Mouse (Mus musculus) thymus, postnatal 14 days (tissue): Measurements from ENCODE around the gene Alyref.
"Not testable (repeated sequence)": the region's sequence is repeated elsewhere in the genome, so short reads cannot be mapped to it uniquely, and the experiment has no call there.

ENCODE experiments used
- DNase-seq: peaks from one replicate; pipeline ENCODE4 v3.0.0; 2021

The Alyref gene

DNA sequence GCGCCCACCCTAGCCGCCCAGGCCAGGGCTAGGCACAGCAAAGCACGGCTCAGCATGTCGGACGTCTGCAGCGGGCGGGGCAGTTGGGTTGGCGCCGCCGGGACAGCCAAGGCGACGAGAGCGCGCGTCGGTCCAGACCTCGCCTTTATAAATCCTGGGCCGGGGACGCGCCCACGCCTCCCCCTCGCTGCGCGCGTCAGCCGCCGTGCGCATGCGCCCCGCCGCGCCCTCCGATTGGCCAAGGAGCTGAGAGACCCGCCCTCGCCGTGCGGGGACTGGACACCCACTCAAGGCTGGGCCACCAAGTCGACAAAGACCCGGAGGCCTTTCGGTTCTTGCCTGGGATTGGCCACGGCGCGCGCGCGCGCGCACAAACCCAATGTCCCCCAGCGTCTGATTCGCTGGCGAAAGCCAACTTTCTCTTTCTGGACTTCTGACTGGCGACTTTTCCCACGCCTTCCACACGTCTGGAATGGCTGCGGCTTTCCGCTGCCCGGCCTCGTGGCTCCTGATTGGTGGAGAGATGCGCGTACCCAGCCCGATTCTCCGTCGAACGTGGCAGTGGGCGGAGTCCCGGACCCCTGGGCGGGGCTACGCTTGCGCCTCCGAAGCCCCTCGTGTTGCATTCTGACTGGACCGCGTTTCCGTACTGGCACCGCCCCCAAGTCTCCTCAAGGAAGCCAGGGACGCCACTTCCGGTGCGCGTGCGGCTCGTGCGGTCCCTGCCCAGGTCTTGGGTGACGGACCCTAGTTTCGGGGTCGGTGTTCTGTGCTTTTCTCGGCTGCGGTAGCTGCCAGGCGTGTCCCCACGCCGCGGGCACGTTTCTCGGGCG is 25.2 kb downstream of the Alyref start, which contains the start of gene P4hb:
Gene P4hb, minus strand, starts transcription at position 502 of the 833 bp plus-strand sequence.
- peak; percentile 99 for DNase-seq

DNA sequence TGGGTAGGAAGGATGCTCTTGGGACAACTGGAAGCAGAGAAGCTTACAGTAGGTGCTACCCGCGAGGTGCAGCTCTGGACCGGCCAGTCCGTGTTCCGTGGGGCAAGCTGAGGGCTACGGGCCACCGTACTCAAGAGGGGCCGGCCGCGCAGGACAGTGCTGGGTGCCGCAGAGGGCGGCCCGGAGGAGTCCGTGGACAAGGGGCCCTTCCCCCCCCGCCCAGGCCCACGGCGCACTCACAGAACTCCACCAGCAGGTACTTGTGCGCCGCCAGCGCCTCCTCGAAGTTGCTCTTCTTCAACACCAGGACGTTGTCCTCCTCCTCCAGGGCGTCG is 25.8 kb downstream of the Alyref start:
- no peak for DNase-seq

DNA sequence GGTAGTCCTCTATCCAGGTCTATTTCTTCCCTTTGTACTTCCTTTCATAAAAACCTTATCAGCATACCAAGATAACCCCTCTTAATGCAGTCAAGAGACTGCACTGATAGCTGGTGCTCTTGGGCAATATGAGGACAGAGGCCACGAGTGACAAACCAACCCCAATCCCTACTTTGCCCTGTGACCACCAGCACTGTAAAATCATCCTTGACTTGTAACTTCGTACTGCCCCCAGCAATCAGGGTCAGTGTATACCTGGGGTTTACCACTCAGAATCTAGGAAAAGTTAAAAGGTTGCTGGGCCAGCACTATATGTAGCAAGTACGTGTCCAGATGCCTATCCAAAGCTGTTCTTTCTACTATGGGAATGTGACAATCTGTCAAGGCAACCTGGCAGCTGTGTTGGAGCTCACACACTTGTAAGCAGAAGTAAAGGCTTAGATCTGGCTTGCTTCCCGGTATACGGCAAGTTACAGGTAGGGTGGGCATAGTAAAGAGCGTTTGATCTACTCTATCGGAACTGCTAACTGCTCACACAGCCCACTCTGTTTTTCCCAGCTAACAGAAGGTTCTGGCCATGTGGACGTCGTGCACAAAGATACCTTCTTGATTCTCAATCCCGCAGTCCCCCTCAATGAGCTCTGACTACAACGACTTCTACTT is 26.3 kb downstream of the Alyref start:
- DNase-seq: no peak

DNA sequence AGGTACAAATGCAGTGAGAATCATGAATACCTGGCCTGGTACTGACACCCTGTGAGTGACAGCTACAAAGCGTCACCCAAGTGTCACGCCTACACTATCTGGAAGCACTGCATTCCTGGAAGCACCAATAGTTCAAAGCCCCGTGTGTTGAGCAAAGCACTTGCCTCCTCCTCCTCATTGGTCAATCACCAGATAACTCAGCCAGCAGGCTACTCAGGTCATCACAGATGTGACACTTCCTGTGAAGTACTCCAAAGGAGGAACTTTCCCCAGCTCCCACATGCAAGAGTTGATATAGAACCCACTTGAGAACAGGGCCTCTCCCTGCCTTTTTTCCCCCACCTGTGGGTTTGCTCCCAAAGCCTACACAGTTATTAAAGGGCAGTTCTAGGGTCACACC is 27.0 kb downstream of the Alyref start:
- DNase-seq: no peak

DNA sequence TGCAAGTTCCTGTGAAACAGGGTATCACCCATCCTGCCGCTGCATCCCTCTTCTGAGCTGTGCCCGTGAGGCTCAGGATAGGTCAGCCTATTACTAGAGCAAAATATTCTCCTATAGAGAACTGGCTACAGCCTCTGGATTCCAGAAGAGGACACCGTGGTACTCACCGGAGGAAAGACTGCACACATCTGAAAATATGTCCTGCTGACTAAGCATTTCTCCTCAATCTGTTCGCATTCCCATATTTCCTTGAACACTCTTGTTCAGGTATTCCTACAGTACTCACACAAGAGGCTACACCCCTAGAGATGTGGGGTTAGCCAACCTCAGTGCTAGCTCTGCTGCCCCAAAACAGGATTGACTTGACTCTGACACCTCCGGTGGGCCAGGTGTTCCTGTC is 29.8 kb downstream of the Alyref start:
- no peak for DNase-seq

DNA sequence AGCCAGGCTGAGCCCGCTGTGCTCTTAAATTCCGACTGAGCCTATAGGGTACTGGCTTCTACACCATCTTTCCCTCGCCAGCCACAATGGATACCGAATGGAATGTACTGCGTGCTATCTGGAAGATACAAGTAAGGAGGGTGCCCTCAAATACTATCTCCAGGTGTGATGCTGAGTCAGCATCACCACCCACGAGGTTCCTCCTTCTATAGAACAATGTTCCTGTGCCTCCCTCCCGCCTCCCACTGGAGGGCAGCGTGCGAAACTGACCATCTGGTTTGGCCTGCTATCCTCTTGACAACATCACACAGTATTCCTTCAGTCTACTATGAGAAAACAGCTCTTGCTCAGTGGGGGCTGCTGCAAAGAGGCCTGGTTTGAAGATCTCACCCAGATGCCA is 33.1 kb downstream of the Alyref start:
- DNase-seq: no peak

DNA sequence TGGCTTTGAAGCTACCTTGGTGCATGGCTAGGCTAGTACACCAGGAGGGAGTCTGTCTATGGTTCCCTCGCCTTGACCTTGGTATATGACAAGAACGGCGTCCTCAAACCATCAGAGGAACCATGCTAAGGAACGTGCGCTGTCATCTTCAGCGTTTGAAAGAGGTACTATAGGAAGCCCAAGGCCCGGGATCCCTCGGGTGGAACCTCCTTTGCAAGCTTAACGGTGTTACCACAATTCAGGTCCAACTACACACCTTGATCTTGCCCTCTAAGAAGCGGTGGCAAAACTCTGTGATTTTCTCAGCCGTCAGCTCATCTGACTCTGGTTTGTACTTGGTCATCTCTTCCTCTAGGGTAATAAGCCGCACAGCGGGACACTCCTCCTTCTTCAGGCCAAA is 35.2 kb downstream of the Alyref start:
- DNase-seq: no peak

DNA sequence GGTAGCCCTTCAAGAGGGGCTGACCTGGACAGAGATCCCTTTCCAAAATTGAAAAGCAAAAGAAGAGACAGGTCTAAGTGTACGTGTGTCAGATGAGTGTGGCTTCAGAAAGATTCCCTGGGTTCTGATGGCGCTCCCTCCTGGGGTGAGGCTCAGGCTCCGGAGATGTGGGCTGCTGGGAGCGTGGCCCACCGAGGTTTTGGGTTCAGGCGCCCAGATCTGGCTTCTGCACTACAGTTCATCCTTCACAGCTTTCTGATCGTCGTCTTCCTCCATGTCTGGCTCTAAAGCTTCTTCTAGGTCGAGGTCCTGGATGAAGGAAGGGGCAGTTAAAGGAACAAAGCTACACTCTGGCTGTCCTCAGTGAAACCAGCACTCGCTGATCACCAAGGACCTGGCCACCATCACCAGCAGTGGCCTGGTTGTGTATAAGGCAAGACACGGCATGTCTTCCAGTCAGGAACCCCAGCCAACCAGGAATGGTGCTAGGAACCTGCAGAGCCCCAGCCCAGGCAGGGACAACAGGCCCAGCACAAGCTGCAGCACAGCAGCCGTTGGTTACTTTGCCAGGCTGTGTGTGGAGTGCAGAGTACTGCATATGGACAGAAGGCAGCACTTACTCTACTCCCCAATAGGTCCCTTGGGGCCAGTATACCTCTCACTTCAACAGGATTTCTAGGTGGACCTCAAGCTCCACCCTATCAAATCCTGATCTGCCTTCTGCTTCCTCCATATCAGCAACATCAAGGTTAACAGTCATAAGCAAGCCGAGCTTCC is 37.0 kb downstream of the Alyref start:
- DNase-seq: no peak

DNA sequence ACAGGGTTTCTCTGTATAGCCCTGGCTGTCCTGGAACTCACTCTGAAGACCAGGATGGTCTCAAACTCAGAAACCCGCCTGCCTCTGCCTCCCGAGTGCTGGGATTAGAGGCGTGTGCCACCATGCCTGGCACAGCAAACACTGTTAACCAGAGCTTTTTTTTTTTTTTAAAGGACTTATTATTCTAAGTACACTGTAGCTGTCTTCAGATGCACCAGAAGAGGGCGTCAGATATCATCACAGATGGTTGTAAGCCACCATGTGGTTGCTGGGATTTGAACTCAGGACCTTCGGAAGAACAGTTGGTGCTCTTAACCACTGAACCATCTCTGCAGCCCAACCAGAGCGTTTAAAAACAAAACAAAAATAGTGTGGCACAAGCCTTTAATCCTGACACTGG is 39.3 kb downstream of the Alyref start:
- not testable (repeated sequence) for DNase-seq

DNA sequence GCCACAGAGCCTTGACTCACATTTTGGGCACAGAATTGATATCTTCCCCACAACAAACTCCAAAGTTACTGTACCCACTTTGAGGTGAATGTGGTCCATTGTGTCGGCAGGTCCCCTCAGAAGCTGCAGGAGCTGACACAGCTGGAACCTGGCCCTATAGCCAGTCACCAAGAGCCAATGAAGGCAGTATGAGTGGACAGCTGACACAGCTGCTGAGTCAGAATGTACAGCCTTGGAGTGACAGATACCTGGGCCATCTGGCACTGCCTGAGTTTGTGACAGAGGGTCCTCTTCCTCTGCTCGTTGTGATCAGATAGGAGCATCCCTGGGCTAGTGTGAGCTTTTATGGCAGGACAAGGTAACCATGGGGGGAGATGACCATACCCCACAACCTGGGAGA is 42.9 kb downstream of the Alyref start:
- DNase-seq: no peak

DNA sequence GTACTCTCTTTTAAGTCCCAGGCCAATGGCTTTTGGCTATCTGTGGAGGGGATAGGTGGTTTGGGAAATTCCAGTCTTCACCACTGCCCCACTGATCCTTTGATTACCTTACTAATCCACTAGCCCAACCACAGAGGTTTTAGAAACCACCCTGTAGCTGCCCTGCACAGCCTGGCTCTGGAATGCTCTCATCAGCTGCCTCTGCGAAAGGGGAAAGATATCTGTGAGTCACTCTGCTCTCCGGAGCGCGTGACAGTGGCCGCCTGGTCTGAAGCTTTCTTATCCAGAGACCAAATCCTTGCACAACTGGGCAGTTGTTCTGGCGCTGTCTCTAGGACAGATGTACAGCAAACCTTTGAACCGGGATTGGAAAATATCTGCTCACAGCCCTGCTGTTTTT is 43.3 kb downstream of the Alyref start:
- DNase-seq: no peak

DNA sequence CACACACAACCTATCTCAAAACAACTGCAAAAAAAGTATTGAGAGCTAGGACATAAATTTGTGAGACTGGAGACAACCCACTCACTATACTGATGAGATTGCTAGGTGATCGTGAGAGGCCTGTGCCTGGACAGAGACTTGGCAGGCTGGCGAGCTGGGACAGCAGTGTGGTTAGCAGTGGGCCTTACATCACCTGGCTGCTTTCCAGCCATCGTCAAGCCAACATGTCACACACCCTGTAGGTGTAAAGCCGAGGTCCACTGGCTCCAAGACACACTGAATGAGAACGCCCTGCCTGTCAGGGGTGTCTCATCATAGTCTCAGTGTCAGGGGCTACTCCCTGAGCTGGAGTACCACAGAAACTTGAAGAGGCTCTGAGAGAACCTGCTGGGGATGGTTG is 45.4 kb downstream of the Alyref start:
- no peak for DNase-seq

DNA sequence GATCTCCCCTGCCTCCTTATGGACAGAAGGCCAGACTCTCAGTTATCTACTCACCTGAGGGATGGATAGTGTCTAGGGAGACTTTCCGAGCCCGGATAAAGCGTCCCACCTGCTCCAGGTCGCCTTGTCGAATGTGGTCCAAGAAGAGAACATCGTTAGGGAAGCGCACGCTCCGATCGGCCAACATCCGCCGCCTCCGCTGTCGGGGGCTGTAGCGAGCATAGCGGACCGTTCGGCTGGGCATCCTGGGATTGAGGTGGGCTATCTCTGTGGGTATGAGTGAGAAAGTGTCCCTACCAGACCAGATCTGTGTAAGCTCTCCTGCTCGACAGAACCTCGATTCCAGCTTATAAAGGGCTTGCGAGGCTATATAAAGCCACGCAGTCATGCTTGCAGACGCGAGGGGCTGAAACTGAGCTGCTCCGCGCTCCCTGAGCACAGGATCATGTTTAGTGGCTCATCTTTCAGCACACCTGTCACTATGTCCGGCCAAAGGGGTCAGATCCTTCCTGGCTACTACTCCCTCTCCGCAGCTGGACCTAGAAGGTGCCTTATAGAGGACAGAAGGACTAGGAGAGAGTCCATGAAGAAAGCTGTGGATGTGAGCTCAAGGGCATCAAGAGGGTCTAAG is 47.2 kb downstream of the Alyref start, which contains the start of gene Ppp1r27:
Gene Ppp1r27, minus strand, starts transcription at position 323 of the 631 bp plus-strand sequence.
- no peak for DNase-seq

DNA sequence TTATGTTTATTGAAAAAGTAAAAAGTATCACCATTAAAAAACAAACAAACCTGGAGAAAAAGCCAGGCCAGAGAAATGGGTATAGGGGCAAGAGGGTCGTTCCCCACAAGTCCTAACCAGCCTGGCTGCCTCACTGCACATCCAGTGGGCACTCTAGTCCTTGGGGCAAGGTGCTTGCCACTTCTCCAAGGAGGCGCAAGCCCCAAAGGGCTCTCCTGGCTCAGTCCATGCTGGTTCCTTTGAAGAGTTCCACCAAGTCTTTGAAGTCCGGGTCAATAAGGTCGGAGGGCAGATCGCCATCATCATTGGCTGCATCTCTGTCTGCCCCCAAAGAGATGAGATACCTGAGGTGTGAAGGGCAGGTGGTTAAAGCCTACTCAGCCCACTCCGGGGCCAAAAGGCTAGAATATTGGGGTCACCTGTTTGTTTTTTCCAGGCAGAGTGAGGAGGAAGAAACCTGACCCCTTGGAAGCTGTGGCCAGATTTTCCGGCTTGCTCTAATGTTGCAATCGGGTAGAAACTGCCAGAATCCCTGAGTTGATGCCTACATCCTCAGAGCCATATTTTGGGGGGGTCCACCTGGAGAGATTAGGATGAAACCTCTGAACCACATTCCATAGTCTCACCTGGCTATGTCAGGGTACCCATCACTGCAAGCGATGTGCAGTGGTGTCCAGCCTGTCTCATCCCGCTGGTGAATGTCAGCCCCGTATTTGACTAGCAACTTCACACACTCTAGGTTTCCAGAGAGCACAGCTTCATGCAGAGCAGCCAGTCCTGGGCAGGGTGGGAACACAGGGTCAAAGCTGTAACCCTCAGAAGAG is 48.0 kb downstream of the Alyref start:
- DNase-seq: no peak

DNA sequence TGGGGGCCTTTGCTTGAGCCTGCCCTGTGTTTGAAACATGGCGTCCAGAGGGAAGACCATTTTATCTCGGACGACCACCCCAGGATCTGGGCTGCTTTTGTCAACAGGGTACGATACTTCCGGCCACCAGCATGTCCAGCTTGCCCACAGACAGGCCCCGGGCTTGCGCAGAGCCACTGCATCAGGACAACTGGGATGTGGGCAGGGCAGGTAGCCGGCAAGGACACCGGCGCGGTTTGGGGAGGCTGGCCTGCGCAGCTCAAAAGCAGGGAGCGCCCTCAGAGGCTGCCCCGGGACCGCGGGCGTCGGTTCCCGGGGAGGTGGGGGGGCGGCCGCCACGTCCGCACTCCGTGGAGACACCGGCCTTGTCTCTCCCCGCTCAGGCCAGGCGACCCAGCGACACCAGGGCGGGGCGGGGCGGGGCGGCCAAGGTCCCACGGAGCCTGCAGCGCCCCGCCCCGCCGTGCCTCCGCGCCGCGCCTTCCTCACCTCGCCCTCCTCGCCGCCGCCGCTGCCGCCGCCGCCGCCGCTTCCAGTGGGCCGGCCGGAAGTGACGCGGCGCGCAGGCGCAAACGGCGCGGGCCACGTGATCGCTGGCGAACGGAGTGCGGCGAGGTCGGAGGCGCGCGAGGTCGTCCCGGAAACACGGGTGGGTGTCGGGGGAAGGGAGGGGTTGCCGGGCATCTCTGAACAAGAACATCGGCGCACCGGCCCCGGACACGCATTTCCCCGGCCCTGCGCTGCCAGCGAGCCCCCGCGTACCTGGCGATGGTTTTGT is 48.8 kb downstream of the Alyref start, which contains the start of gene Mcrip1:
Gene Mcrip1, minus strand, starts transcription at position 560 of the 778 bp plus-strand sequence.
- DNase-seq: peak; percentile 98

DNA sequence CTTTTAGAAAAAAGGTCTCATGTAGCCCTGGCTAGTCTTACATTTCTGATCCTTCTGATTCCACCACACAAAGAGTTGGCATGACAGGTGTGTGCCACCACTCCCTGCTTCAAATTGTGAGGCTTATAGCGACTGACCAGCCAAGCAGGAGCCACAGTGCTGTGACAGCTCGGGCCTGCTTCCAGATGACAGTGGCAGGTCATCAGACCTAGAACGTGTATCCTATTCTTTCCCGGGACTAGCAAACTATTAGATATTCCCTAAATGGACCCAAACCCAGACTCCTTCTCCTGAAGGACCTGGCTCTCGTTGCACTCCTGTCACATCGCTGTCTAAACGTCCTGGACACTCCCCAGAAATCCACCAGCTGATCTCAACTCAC is 49.4 kb downstream of the Alyref start:
- no peak for DNase-seq

DNA sequence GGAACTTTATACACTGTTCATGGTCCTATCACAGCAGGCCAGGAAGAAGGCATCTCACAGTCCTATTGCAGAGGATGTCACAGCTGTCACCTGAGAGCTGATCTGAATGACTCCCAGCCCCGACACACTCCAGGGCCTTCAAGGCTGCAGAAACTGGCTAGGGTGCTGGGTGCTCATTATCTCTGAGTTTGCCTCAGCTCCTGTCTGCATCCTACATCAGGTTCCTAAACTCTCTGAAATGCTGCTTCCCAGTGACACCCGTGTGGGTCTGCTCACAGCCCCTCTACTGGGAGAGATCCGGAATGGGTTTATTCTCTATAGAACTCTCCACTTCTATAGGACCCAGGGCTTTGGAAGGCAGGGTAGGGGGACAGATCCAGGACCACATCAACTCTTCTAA is 50.0 kb downstream of the Alyref start:
- DNase-seq: no peak

DNA sequence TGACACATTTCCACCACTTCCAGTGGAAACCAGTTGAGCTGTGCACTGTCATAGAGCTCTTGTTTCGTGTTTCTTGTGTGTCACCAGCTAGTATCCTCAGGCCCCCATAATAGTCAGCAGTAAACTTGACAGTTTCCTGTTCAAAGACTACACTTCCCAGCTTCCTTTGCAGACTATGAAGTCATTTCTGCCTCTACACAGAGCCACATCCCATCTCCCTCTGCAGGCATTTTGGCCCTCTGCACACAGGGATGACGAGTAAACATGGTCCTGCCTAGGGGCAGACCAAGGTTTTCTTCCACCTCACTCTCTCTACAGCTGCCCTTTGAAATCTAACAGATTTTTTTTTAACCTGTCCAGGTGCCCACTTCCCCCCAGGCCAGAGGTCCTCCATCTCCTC is 50.7 kb downstream of the Alyref start:
- peak; percentile 29 for DNase-seq

DNA sequence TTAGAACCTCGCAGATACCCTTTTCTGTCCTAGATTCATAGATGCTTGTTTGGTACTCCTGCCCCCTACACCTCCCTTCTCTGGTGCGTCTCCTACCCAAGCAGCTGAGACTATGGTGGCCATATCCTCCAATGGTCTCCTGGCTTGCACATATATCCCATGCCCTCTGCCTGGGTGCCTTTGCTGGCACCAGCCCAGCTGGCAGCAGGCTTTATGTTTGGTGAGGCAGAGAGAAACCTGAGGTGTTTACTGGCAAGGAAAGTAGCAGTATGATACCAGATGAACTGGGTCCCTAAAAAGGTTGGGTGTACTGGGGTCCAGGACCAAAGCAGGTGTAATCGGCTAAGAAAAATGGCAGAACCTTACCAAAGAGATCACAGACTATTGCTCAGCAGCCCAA is 52.2 kb downstream of the Alyref start:
- no peak for DNase-seq

DNA sequence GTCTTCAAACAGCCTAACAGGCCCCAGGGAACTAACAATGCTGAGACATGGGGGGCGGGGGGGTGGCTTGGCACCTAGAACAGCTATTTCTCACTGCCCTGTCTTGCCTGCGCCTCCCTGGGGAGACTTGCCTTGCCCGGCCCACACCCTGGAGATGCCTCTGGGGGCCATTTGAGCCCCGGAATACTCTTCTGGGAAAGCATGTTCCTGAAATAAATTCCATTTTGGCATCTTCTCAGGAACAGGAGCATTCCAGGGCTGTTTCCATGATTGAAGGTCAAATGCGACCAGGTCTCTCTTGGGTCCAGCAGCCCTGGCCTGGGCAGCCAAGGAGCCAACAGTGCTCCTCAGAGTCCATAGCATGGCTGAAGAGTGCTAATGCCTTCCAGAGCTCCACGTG is 55.8 kb downstream of the Alyref start:
- no peak for DNase-seq
